Mouse (Mus musculus): ENCODE results near the gene Ppp1r17. TPM values are rescaled to one million over a fixed set of nuclear protein-coding genes. Genes with fewer than 3 reads are reported as not detected.

Ppp1r17 gene
- total and polyA plus RNA-seq, 3 experiments = not detected

DNA sequence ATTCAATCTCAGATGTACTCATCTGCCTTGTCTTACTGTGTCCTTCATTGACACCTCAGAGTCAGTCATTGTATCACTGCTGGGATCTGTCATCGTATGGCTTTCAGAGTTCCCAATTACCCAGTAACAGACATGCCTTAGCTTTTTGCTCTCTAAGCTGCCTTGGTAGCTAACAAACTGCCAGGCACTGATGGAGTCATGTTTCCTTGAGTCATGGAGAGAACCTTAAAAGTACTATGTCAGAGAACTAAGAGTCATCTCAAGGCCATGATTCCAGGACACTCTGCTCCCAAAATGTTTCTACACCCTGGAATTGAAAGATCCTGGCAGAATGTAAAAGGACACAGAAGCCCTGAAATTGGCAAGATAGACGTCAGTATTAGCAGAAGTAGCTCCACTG lies 37.5 kb upstream of the Ppp1r17 start:
- Histone ChIP-seq H3K4me1 (ENCODE audit: control insufficient read depth in 1 of 2, insufficient read depth in 2 of 2) (peaks cover 0 to 9% of the 10 kb centered on the region in 2 experiments; a peak in 2 of 4 replicates), H3K27me3 (replicated peaks) (no peaks in the 10 kb centered on the region), H3K79me2 (replicated peaks; ENCODE audit: control insufficient read depth, extremely low read depth, insufficient read depth, poor library complexity, severe bottlenecking) (no peaks in the 10 kb centered on the region), H3K4me2 (ENCODE audit: insufficient read depth, low read depth, poor library complexity, severe bottlenecking) (no peak overlapping the region), H3K36me3 (replicated peaks in 1 of 2; ENCODE audit: control insufficient read depth in 1 of 2, insufficient read depth in 1 of 2, low read length in 1 of 2) (no peaks in the 10 kb centered on the region), H3K9ac (ENCODE audit: insufficient read depth, low read depth) (no peak overlapping the region), H3K4me3 (replicated peaks in 1 of 3; ENCODE audit: low read depth in 2 of 3, low read length in 2 of 3, poor library complexity in 1 of 3) (no peak overlapping the region), H3K27ac (ENCODE audit: insufficient read depth, low read depth) (no peak overlapping the region), H3K9me3 (replicated peaks; ENCODE audit: low read length) (no peaks in the 10 kb centered on the region)
- TF ChIP-seq UBTF (IDR thresholded peaks at IDR 0.05; ENCODE audit: low read depth, low read length) = no peak
- no peak for TF ChIP-seq MYC (IDR thresholded peaks at IDR 0.05; ENCODE audit: low read depth, low read length)
- no peak for TF ChIP-seq HCFC1 (IDR thresholded peaks at IDR 0.05; ENCODE audit: low read depth, low read length)
- no peak for TF ChIP-seq EP300 (IDR thresholded peaks at IDR 0.05; ENCODE audit: low read length)
- no peak for TF ChIP-seq POLR2AphosphoS2 (IDR thresholded peaks at IDR 0.05; ENCODE audit: low read depth, low read length)
- TF ChIP-seq TCF12 (IDR thresholded peaks at IDR 0.05; ENCODE audit: low read depth, low read length) = no peak
- no peak for TF ChIP-seq NELFE (IDR thresholded peaks at IDR 0.05; ENCODE audit: low read depth, low read length)
- no peak for TF ChIP-seq CTCF (conservative IDR thresholded peaks at IDR 0.05 in 1 of 2, IDR thresholded peaks at IDR 0.05 in 1 of 2; ENCODE audit: low read depth in 2 of 2, low read length in 2 of 2)
- TF ChIP-seq MXI1 (IDR thresholded peaks at IDR 0.05; ENCODE audit: low read depth, low read length) = no peak
- TF ChIP-seq JUN (IDR thresholded peaks at IDR 0.05; ENCODE audit: insufficient read depth, low read depth, low read length) = no peak
- no peak for TF ChIP-seq ZC3H11A (IDR thresholded peaks at IDR 0.05; ENCODE audit: low read depth, low read length)
- TF ChIP-seq ZNF384 (IDR thresholded peaks at IDR 0.05; ENCODE audit: low read depth, low read length) = no peak
- no peak for TF ChIP-seq BHLHE40 (IDR thresholded peaks at IDR 0.05; ENCODE audit: low read depth, low read length)
- TF ChIP-seq NRF1 (IDR thresholded peaks at IDR 0.05; ENCODE audit: low read depth, low read length) = no peak
- no peak for TF ChIP-seq KAT2A (IDR thresholded peaks at IDR 0.05; ENCODE audit: insufficient replicate concordance, low read length)
- TF ChIP-seq SMC3 (IDR thresholded peaks at IDR 0.05; ENCODE audit: low read depth, low read length) = no peak
- no peak for TF ChIP-seq JUND (conservative IDR thresholded peaks at IDR 0.05; ENCODE audit: low read depth, low read length)
- TF ChIP-seq CHD2 (IDR thresholded peaks at IDR 0.05; ENCODE audit: low read length) = no peak
- TF ChIP-seq USF1 (IDR thresholded peaks at IDR 0.05; ENCODE audit: low read depth, low read length) = no peak
- in situ Hi-C loops (cut with MboI; ENCODE audit: low pct_ligation_motif_present, low pct_unique_long_range_greater_than_20kb, low sequenced_read_pairs) = no loop called here
- dilution Hi-C loops (cut with MboI; ENCODE audit: extremely low pct_ligation_motif_present, extremely low pct_unique_long_range_greater_than_20kb, low sequenced_read_pairs) = no loop called here
- DNase-seq (ENCODE audit: extremely low read depth) = no peak

DNA sequence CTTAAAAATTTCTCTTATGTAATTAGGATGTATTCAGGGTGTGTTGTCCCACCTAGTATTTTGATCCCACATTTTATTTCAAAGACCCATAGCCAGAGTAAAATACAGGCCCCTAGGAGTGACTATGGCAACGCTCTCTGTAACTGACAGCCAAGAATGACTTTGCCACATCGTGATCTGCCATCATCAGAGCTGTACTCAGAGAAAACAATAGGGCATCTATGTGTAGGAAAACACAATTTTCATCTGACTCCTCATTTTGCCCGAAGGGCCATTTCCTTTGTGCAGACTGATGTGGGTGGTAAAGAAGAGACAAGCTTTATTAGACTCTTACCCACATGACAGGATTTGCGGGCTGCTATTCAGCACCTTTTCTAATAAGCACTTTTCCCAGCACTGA lies 8.6 kb upstream of the Ppp1r17 start:
- H3K9me3 ChIP-seq (replicated peaks; ENCODE audit: low read length) = no peaks in the 10 kb centered on the region
- no peaks in the 10 kb centered on the region for H3K36me3 ChIP-seq (replicated peaks in 1 of 2; ENCODE audit: control insufficient read depth in 1 of 2, insufficient read depth in 1 of 2, low read length in 1 of 2)
- H3K27ac ChIP-seq (ENCODE audit: insufficient read depth, low read depth) = no peak overlapping the region
- H3K9ac ChIP-seq (ENCODE audit: insufficient read depth, low read depth) = no peak overlapping the region
- DNase-seq (ENCODE audit: extremely low read depth) = no peak
- no peak overlapping the region for H3K4me3 ChIP-seq (replicated peaks in 1 of 3; ENCODE audit: low read depth in 2 of 3, low read length in 2 of 3, poor library complexity in 1 of 3)
- dilution Hi-C loops (cut with MboI; ENCODE audit: extremely low pct_ligation_motif_present, extremely low pct_unique_long_range_greater_than_20kb, low sequenced_read_pairs) = no loop called here
- H3K4me1 ChIP-seq (ENCODE audit: control insufficient read depth in 1 of 2, insufficient read depth in 2 of 2) = no peaks in the 10 kb centered on the region
- no peak overlapping the region for H3K4me2 ChIP-seq (ENCODE audit: insufficient read depth, low read depth, poor library complexity, severe bottlenecking)
- in situ Hi-C loops (cut with MboI; ENCODE audit: low pct_ligation_motif_present, low pct_unique_long_range_greater_than_20kb, low sequenced_read_pairs) = no loop called here
- TF ChIP-seq SIN3A (IDR thresholded peaks at IDR 0.05; ENCODE audit: low read length) = no peak
- TF ChIP-seq IRF4 (IDR thresholded peaks at IDR 0.05; ENCODE audit: low read depth, low read length) = no peak
- no peak for TF ChIP-seq MEF2A (IDR thresholded peaks at IDR 0.05; ENCODE audit: borderline replicate concordance, low read depth, low read length)
- TF ChIP-seq MYC (IDR thresholded peaks at IDR 0.05; ENCODE audit: low read depth, low read length) = no peak
- no peak for TF ChIP-seq ZC3H11A (IDR thresholded peaks at IDR 0.05; ENCODE audit: low read depth, low read length)
- no peak for TF ChIP-seq MAZ (IDR thresholded peaks at IDR 0.05; ENCODE audit: low read depth, low read length)
- TF ChIP-seq USF1 (IDR thresholded peaks at IDR 0.05; ENCODE audit: low read depth, low read length) = no peak
- TF ChIP-seq EP300 (IDR thresholded peaks at IDR 0.05; ENCODE audit: low read length) = no peak
- no peak for TF ChIP-seq KAT2A (IDR thresholded peaks at IDR 0.05; ENCODE audit: insufficient replicate concordance, low read length)
- TF ChIP-seq PAX5 (IDR thresholded peaks at IDR 0.05; ENCODE audit: low read length) = no peak
- TF ChIP-seq ZNF384 (IDR thresholded peaks at IDR 0.05; ENCODE audit: low read depth, low read length) = no peak
- no peaks in the 10 kb centered on the region for H3K79me2 ChIP-seq (replicated peaks; ENCODE audit: control insufficient read depth, extremely low read depth, insufficient read depth, poor library complexity, severe bottlenecking)
- H3K27me3 ChIP-seq (replicated peaks) = no peaks in the 10 kb centered on the region
